Mouse (Mus musculus) CH12.LX (cell line): Measurements from ENCODE around the gene Mettl23. TPM values are rescaled to one million over a fixed set of nuclear protein-coding genes. Genes with fewer than 3 reads are reported as not detected.

Experiments
- DNase-seq: peaks from one replicate; pipeline ENCODE4 v3.0.0-alpha.2; 2013; ENCODE audit errors: extremely low read depth
- H3K27ac ChIP-seq: 2 replicates; pipeline ENCODE4 v1.5.1; 2012; ENCODE audit warnings: low read depth, mild to moderate bottlenecking, control low read depth, moderate library complexity; ENCODE audit not compliant: insufficient read depth
- H3K27me3 ChIP-seq: replicated peaks from 2 replicates; pipeline ENCODE3; 2012; ENCODE audit warnings: inconsistent platforms
- H3K36me3 ChIP-seq, 2 experiments: replicated peaks in 1 of 2; 2 replicates each; pipeline versions ENCODE3 to v1.6.1; 2012; ENCODE audit warnings: inconsistent platforms in 1 of 2, low read length in 1 of 2, mild to moderate bottlenecking in 1 of 2, mixed read lengths in 1 of 2, moderate library complexity in 1 of 2; ENCODE audit not compliant: control insufficient read depth in 1 of 2, insufficient read depth in 1 of 2
- H3K4me1 ChIP-seq, 2 experiments: 2 replicates each; pipeline ENCODE4 v1.6.1; 2012; ENCODE audit warnings: inconsistent platforms in 1 of 2, moderate library complexity in 1 of 2; ENCODE audit not compliant: insufficient read depth in 2 of 2, control insufficient read depth in 1 of 2
- H3K4me2 ChIP-seq: 2 replicates; pipeline ENCODE4 v1.6.1; 2012; ENCODE audit warnings: low read depth, mild to moderate bottlenecking, control low read depth; ENCODE audit not compliant: poor library complexity, insufficient read depth, severe bottlenecking
- H3K4me3 ChIP-seq, 3 experiments: fragments of 150-350 bp in 1 of 3; sonication (generic) in 1 of 3; replicated peaks in 1 of 3; 2 replicates each; pipeline versions ENCODE3 to v1.5.1; 2011 to 2012; ENCODE audit warnings: low read depth in 2 of 3, low read length in 2 of 3, mild to moderate bottlenecking in 2 of 3, moderate library complexity in 2 of 3, control low read depth in 1 of 3, improper control_type of control experiment in 1 of 3, inconsistent platforms in 1 of 3, mixed read lengths in 1 of 3; ENCODE audit not compliant: poor library complexity in 1 of 3
- H3K79me2 ChIP-seq: replicated peaks from 2 replicates; pipeline ENCODE4 v1.6.1; 2012; ENCODE audit warnings: mild to moderate bottlenecking, moderate library complexity; ENCODE audit not compliant: control insufficient read depth, poor library complexity, insufficient read depth, severe bottlenecking; ENCODE audit errors: extremely low read depth
- H3K9ac ChIP-seq: 2 replicates; pipeline ENCODE4 v1.6.1; 2012; ENCODE audit warnings: low read depth, mild to moderate bottlenecking, control low read depth, moderate library complexity; ENCODE audit not compliant: insufficient read depth
- H3K9me3 ChIP-seq: replicated peaks from 2 replicates; pipeline ENCODE3; 2012; ENCODE audit warnings: low read length, inconsistent platforms, mixed read lengths
- BHLHE40 ChIP-seq: IDR thresholded peaks from 2 replicates; pipeline ENCODE4 v1.6.1; 2011; ENCODE audit warnings: mild to moderate bottlenecking, low read depth, low read length, improper control_type of control experiment
- CHD2 ChIP-seq: IDR thresholded peaks from 2 replicates; pipeline ENCODE4 v1.6.1; 2011; ENCODE audit warnings: low read length, improper control_type of control experiment
- CTCF ChIP-seq, 2 experiments: IDR thresholded peaks in 1 of 2; conservative IDR thresholded peaks in 1 of 2; 2 replicates each; pipeline ENCODE4 v1.5.1; 2011 to 2012; ENCODE audit warnings: low read depth in 2 of 2, low read length in 2 of 2, improper control_type of control experiment in 1 of 2, inconsistent platforms in 1 of 2, mild to moderate bottlenecking in 1 of 2, moderate library complexity in 1 of 2
- E2F4 ChIP-seq: IDR thresholded peaks from 2 replicates; pipeline ENCODE4 v1.6.1; 2011; ENCODE audit warnings: low read depth, low read length, improper control_type of control experiment; ENCODE audit not compliant: insufficient replicate concordance
- ELF1 ChIP-seq: IDR thresholded peaks from 2 replicates; pipeline ENCODE4 v1.6.1; 2014; ENCODE audit warnings: low read depth, mild to moderate bottlenecking, inconsistent platforms, low read length, improper control_type of control experiment
- EP300 ChIP-seq: IDR thresholded peaks from 2 replicates; pipeline ENCODE4 v1.6.1; 2011; ENCODE audit warnings: low read length, improper control_type of control experiment
- GABPA ChIP-seq: IDR thresholded peaks from 2 replicates; pipeline ENCODE4 v1.6.1; 2012; ENCODE audit warnings: low read depth, low read length, improper control_type of control experiment, inconsistent platforms; ENCODE audit not compliant: insufficient replicate concordance
- MAZ ChIP-seq: IDR thresholded peaks from 2 replicates; pipeline ENCODE4 v1.6.1; 2012; ENCODE audit warnings: low read depth, mild to moderate bottlenecking, inconsistent platforms, low read length, improper control_type of control experiment, moderate library complexity
- MYC ChIP-seq: IDR thresholded peaks from 2 replicates; pipeline ENCODE4 v1.6.1; 2011; ENCODE audit warnings: low read depth, mild to moderate bottlenecking, improper control_type of control experiment, low read length
- NELFE ChIP-seq: IDR thresholded peaks from 2 replicates; pipeline ENCODE4 v1.6.1; 2011; ENCODE audit warnings: low read depth, low read length, improper control_type of control experiment
- PAX5 ChIP-seq: IDR thresholded peaks from 2 replicates; pipeline ENCODE4 v1.6.1; 2012; ENCODE audit warnings: low read length, inconsistent platforms, mixed read lengths
- POLR2A ChIP-seq: IDR thresholded peaks from 2 replicates; pipeline ENCODE4 v1.6.1; 2011; ENCODE audit warnings: low read depth, mild to moderate bottlenecking, improper control_type of control experiment, low read length
- POLR2AphosphoS2 ChIP-seq: IDR thresholded peaks from 2 replicates; pipeline ENCODE4 v1.6.1; 2011; ENCODE audit warnings: low read depth, low read length, improper control_type of control experiment
- TCF12 ChIP-seq: IDR thresholded peaks from 2 replicates; pipeline ENCODE4 v1.6.1; 2014; ENCODE audit warnings: low read depth, mild to moderate bottlenecking, inconsistent platforms, low read length, improper control_type of control experiment
- UBTF ChIP-seq: IDR thresholded peaks from 2 replicates; pipeline ENCODE4 v1.6.1; 2012; ENCODE audit warnings: low read depth, mild to moderate bottlenecking, inconsistent platforms, low read length, improper control_type of control experiment, moderate library complexity
- USF2 ChIP-seq: conservative IDR thresholded peaks from 2 replicates; pipeline ENCODE4 v1.6.1; 2011; ENCODE audit warnings: low read depth, low read length, improper control_type of control experiment
- ZC3H11A ChIP-seq: IDR thresholded peaks from 2 replicates; pipeline ENCODE4 v1.6.1; 2012; ENCODE audit warnings: low read depth, mild to moderate bottlenecking, inconsistent platforms, low read length, improper control_type of control experiment
- dilution Hi-C: fragments of 300-500 bp; cut with MboI; formaldehyde crosslinking; loops from 2 replicates; pipeline ENCODE4 v1.14.3; 2020; ENCODE audit warnings: low sequenced_read_pairs; ENCODE audit not compliant: extremely low pct_unique_long_range_greater_than_20kb, extremely low pct_ligation_motif_present
- in situ Hi-C: fragments of 300-500 bp; cut with MboI; formaldehyde crosslinking; loops from 3 replicates; pipeline ENCODE4 v1.14.3; 2019; ENCODE audit warnings: low sequenced_read_pairs, low pct_ligation_motif_present, low pct_unique_long_range_greater_than_20kb, mixed read lengths
- polyA plus RNA-seq: library from polyadenylated mRNA; unstranded; fragments of >175 nt; gene quantifications from 2 replicates; pipeline ENCODE4 v1.2.1, GENCODE M21; 2012; ENCODE audit warnings: low read depth; ENCODE audit not compliant: insufficient read length
- total RNA-seq, 2 experiments: library from RNA; depleted of rRNA; stranded (reverse); fragments of 300-350 nt in 1 of 2; fragments of >200 nt in 1 of 2; gene quantifications; 2 replicates each; pipeline ENCODE4 v1.2.3; 2012 to 2014

Gene Mettl23
- total and polyA plus RNA-seq, 3 experiments = 44.5 to 64.9 (median 63.7) TPM

DNA sequence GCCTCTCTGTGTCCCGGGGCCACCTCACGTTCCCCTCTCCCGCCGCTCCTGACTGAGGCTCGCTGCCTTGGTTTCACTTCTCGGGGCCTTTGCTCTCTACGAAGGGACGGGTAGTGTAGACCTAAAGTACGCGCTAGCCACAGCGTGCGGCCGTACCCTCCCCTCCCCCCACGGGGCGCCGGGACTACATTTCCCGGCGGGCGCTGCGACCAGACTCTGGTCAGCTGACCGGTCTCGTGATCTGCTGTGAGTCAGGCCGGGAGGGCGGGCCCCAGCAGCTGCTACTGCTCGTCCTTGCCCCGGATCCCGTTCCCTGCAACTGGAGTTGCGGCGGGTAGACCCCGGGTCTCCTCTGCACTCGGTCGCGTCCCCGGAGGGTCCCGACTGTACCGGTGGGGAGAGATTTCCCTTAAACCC, 10.4 kb downstream of the Mettl23 start:
- no peak overlapping the region for H3K4me2 ChIP-seq
- no peaks in the 10 kb centered on the region for H3K27me3 ChIP-seq
- in situ Hi-C loops = no loop called here
- H3K79me2 ChIP-seq = peaks cover 38% of the 10 kb centered on the region
- dilution Hi-C loops = no loop called here
- peak; percentile 97 for DNase-seq
- peaks cover 24 to 40% of the 10 kb centered on the region in 2 experiments for H3K36me3 ChIP-seq
- TF ChIP-seq POLR2A (peak; percentile 37; the same call in 1 of the 2 replicates), UBTF (0 out of 2 replicates have a peak, but pooled peaks have one; percentile 26), GABPA (no peak), USF2 (peak; percentile 98)
- peak overlapping the region; percentile 91 for H3K27ac ChIP-seq
- peaks cover 0 to 27% of the 10 kb centered on the region in 2 experiments; a peak in 2 of 4 replicates for H3K4me1 ChIP-seq
- H3K4me3 ChIP-seq = peak overlapping the region; percentile 70 to 95 (median 82)
- H3K9ac ChIP-seq = peak overlapping the region; percentile 89
- no peaks in the 10 kb centered on the region for H3K9me3 ChIP-seq

DNA sequence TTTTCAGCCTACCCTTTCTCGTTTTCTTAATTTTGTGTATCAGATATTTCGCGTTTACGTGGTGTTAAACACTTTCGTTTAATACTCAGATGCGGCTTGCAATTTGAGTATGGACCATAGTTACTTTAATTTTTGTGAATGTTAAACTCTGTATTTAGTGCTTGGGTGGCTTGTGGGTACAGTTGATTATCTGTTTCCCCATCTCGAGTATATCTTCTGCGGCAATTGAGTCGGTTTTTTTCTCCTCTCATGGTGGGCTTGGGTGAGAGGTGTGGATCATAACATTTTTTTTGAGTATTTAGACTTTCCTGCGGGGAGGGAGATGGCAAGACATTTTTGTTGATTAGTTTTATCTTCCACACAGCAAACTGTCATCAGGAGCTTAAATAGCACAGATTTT, 11.2 kb downstream of the Mettl23 start:
- Histone ChIP-seq H3K4me3 (peak overlapping the region; percentile 70 to 95 (median 82)), H3K9ac (peak overlapping the region; percentile 89), H3K36me3 (peaks cover 23 to 45% of the 10 kb centered on the region in 2 experiments), H3K27me3 (no peaks in the 10 kb centered on the region), H3K4me1 (peaks cover 0 to 20% of the 10 kb centered on the region in 2 experiments; a peak in 2 of 4 replicates), H3K9me3 (no peaks in the 10 kb centered on the region), H3K27ac (no peak overlapping the region), H3K79me2 (peaks cover 32% of the 10 kb centered on the region), H3K4me2 (peak overlapping the region; percentile 97)
- dilution Hi-C loops (no loop called here), in situ Hi-C loops (no loop called here)
- TF ChIP-seq E2F4 (no peak), BHLHE40 (no peak), MAZ (no peak), TCF12 (no peak), ELF1 (no peak), POLR2AphosphoS2 (no peak), UBTF (no peak), NELFE (no peak), PAX5 (no peak), MYC (no peak), CHD2 (no peak), CTCF (conservative IDR thresholded peaks at IDR 0.05 in 1 of 2, IDR thresholded peaks at IDR 0.05 in 1 of 2; ENCODE audit: low read depth in 2 of 2, low read length in 2 of 2) (no peak), ZC3H11A (no peak), EP300 (no peak)
- DNase-seq = no peak
